Mouse (Mus musculus) embryo, embryonic 10.5 days (tissue): ENCODE measurements around the gene Cfap221.
A peak's percentile ranks its signal among the peaks of the same experiment; 100 is the strongest.

Experiments used
- DNase-seq: peaks from one replicate; pipeline ENCODE4 v3.0.0-alpha.2; 2015; ENCODE audit warnings: low spot score

Gene Cfap221

DNA sequence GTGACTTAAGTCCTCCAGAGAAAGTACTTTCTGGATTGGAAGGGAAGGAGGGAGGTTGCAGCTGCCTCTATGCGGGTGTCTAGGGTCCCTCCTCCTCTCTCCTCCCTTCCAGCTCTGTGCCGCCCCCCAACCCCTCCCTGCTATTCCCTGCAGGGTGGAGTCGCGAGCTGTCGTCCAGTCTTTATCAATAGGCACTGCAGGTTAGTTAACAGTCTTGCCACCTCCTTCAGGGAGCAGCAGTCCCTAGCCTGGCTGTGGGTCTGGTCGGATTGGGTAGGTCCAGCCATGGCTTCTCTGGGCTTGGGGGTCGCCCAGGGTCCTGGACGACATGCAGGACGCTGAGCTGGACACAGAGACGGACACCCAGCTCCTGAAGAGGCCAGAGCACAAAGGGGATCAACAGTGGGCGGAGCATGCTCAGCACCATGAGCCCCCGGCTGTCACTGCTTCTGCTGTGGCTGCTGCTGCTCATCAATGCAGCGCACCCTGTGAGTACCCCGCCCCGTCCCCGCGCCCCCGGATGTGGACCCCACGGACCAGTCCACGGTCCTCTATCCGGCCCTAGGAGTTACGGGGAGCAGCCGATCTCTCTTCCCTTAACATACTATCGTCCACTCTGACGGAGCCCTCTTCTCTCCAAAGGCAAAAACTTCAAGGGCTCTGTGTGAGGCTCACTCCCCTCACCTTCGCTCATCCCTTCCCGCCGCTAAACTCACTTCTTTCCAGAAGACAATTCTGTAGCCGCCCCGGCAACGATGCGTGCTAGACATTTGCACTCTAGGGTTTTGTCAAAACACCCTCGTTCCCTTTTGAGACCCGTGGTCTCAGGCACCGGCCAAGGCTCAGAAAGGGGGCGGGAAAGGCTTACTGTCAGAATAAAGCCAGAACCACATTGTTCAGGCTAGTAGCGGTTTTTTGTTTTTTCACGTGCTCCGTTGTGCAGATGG, 10.1 kb upstream of the Cfap221 start, which contains the start of gene Sctr:
Sctr (plus strand) TSS at position 51 of the 947 bp plus-strand sequence.
- peak; percentile 66 for DNase-seq

DNA sequence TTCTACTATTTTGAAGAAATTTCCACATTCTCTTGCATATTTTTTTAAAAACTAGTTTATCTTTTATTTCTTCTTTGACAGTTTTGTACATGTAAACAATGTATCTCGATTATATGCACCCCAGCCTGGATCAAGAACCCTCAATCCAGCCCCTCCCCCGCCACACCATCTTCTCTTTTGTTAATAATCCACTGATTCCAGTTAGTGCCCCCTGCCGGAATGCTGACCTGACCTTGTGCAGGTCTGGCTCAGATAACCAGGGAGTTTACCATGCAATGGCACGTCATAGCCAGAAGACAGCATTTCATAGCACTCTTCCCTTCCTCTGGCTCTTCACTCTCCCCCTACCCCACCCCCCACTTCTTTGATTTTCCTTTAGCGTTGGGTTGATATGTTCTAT, 610 bp upstream of the Cfap221 start:
- peak; percentile 60 for DNase-seq

DNA sequence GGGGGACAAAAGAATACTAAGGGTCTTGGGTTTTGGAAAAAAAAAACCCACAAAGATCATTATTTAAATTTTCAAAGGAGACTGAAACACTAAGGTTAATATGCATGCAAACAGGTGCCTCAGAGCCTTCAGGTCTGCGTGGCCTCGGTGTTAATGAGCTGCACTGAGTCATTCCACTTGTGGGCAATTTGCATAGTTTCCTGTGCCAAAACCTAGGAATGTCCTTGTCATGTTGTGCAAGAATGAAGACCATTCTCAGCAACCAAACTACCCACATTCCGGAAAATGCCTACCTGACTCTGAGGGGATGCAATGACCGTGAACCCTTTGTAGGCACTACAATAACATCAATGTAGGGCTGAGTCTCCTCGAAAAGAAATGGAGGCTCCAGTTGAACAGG, 10.5 kb downstream of the Cfap221 start:
- DNase-seq = no peak

DNA sequence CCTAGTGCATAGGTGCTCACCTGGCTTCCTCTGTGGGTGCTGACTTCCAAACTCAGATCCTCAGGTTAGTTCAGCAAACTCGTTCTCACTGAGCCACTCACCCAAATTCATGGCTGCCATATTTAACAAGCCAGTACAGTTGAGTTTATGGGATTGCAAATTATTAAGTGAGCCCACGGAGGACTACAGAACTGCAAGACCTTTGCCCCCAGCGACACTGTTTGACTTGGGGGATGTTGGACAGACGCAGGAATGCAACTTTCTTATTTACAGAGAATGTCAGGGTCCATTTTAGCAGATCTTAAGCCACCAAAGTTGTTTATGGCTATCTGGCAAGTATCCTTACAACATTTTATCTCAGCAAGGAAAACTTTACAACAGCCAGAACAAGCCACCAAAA, 21.9 kb downstream of the Cfap221 start:
- DNase-seq = no peak

DNA sequence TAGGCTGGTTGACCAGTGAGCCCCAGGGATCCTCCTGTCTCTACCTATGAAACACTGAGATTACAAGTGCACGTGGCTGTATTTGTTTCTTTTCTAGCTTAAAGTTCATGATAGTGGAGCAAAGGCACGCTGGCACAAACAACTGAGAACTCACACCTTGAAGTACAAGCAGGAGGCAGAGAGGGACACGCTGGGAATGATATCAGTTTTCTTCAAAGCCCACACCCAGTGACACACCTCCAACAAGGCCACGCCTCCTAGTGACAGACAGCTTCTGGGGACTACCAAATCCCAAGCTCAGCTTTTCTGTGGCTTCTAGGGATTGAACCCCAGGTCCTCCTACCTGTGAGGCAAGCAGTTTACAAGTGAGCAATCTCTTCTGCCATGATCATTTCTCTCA, 23.9 kb downstream of the Cfap221 start:
- DNase-seq = no peak

DNA sequence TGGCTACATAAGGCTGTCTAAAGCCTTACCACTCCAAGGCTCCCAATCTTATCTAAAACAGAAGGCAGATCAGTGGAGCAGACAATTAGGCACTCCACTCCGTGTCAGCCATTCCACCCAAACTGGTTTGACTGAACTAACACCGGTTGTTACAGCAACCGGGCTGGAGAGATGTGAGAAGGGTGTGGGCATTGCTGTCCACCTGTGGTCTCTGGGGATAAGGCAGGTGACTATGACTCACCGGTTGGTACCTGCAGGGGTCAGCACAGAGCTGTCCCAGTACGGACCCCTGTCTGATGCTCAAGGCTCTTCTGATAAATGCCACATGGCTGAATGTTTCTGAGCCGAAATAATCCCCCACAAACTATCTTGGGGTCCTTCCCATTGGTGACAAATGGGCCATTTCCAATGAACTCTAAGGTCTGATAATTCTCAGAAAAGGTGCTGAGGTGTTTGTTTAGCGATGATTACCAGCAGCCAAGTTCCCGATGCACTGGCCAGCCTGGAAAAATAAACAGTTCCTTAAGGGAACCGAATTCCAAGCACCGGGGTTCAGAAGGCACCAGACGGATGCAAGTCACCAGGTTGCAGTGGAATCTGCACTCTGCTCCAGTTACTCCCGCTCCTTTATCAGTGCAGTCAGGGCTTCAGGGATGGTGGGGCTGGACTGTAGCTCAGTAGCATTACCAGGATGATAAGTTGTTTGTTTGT, 31.1 kb downstream of the Cfap221 start:
- peak; percentile 6 for DNase-seq

DNA sequence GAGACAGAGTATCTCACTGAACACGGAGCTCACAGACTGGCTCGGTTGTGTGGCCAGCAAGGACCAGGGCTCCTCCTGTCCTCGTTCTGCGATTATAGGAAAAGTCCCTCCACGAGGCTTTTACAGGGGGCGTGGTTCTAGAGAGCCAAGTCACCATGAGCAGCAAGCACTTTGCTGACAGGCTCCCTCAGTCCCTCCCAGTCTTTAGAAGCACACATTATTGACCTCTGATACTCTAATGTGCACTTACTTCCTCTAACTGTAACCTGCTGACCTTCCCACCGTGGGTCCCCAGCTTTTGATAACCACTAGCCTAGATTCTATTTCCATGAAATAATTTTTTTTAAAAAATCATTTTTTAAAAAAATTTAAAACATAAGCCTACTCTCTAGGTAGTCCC, 37.1 kb downstream of the Cfap221 start:
- no peak for DNase-seq

DNA sequence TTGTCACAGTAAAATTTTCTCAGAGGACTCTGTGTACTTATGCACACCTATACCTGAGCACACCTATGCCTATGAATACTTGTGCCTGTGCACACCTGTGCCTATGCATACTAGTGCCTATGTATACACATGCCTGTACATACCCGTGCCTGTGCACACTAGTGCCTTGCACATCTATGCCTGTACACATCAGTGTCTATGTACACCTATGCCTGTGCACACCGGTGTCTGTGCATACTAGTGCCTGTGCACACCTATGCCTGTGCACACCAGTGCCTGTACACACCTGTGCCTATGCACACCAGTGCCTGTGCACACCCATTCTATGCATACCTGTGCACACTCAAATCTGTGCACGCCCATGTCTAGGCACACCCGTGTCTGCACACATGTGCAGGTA, 37.6 kb downstream of the Cfap221 start:
- DNase-seq = no peak

DNA sequence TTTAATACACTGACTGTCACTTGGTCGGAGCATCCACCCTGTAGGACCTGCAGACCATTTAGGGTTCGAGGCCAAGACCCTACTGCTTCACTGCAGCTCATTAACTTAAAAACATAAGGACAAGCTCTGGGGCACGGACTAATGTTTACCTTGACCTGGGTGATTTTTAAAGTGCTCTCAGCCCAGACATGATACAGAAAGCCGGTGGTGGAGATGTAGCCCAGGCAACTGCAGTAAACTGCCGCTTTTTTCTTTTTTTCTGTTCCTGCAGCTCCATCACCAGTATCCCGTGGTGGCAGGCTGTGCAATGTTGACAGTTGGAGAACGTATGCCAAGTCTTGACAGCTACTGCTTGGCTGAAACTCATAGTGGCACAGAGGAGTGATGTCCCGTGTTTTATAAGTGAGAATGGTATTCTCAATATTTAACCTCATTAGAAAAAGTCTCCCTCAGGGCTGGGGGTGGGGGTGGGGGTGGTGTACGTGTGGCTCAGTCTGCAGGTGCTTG, 39.3 kb downstream of the Cfap221 start:
- no peak for DNase-seq

DNA sequence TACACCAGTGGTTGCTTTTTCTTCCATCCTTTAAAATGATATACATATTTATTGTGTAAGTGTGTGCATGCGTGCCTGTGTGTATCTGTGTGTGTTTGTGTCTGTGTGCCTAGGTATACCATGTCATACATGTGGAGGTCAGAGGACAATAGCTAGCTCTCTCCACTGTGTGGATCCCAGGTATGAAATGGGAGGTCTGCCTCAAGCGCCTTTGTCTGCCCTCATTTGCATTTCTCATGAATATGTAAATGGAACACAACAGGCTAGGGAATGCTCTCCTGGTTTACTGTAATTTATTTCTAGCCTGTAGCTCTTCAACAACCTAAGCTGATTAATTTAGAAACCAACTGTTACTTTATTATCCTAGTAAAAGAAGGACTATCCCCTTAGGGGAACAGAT, 42.4 kb downstream of the Cfap221 start:
- no peak for DNase-seq

DNA sequence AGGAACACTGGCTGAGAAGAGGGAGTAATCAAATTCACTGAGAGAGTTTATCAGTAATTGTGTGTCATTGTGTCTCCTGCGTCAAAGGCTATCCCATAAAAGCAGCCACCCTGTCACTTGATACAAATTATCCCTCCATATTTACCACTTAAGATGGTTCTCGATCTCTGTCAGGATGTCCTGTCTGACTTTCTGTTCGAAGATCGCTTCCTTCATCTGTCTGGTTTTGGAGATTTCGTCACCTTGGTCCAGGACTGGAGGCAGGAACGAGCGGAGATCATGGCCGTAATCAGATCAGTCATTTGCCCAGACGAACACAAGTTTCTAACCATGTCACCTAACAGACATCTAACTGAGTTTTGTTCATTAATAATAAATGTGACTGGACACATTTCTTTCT, 43.6 kb downstream of the Cfap221 start:
- no peak for DNase-seq

DNA sequence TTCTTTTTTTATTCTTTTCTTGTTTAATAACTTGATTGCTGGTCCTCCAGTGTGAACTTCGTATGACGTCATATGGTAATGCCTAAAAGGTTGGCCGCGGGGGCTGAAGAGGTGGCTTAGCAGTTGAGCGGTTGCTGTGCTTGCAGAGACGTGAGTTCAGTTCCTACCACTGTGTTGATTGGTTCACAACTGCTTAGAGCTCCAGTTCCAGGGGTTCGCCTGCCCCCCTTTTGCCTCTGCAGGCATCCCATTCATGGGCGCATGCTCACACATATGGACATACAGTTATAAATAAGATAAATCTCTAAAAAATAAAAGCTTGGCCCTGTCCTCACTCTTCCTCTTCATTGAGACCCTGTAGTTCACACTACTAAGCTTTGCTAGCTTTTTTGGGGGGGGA, 46.9 kb downstream of the Cfap221 start:
- no peak for DNase-seq

DNA sequence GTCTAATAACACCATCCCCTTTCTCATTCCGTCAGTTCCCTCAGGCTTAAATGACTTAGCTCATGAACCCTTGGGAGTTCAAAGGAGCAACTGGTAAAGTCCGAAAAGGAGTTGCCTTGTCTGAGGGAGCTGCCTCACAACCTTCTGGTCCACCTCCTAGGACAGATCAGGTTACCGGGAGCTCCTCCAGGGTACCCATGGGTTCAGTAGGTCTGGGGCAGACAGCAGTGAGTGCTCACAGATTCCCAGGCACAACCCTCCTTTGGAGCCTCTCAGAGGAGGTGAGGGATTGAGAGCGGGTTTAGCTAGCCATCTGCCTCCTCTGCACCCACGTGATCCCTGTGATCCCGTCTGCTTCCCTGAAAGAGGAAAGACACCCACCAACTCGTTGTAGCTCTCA, 60.2 kb downstream of the Cfap221 start:
- no peak for DNase-seq

DNA sequence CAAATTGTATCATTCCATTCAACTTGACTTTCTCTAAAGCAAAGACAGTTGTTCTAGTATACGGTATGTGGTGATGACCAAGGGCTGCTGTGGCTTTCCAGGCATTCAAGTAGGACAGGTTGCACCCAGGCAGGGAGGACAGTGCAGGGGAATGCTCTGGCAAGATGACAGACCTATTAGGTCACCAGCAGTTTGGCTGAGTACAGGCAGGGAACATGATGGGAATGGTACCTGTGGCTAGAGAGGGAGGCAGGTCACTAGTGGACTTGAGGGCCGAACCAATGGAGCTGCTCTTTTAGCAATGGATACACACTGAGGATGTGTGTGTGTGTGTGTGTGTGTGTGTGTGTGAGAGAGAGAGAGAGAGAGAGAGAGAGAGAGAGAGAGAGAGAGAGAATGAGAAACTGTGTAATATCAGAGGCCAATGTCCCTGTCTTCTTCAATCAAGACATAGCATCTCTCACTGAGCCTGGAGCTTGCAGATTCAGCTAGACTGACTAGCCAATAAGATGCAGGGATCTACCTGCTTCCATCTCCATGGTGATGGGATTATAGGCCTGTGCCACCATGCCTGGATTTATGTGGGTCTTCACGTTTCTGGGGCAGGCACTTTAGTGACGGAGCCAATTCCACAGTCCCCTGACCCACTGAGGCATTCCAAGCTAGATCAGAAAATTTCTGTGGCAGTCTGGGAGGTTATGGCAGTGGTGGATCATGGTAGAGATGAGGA, 65.4 kb downstream of the Cfap221 start:
- DNase-seq = no peak

DNA sequence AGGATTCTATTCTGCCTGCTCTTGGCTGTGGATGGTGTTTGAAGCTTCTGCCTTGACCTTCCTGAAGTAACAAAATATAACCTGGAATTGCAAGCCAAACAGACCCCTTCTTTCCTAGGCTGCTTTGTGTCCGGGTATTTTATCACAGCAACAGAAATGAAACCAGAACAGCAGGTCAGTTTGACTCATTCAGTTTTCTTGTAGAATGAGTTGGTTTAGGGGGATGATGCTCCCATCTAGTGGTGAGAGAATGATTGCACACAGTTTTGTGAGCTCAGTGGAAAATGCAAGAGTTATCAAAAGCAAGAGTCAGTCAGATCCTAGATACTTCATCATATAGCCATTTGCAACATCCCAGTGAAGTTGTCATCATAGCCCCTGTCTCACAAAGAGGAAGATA, 67.3 kb downstream of the Cfap221 start:
- peak; percentile 47 for DNase-seq

DNA sequence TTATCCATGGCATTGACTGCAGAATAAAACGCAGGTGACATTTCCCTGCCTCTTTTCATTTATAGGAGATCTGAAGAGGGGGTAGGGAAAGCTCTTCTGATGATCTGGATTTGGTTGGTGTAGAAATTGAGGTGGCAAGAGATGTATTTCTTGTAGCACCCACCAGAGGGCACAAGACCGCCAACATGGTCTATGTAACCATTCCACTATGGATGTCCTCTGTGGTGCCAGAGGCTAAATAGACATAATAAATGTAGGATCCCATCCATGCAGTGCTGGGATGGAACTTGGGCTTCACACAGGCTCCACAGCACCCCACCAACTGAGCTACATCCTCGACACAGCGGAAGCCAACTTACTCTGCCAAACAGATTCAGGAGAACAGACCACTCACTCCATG, 77.7 kb downstream of the Cfap221 start:
- DNase-seq = peak; percentile 50

DNA sequence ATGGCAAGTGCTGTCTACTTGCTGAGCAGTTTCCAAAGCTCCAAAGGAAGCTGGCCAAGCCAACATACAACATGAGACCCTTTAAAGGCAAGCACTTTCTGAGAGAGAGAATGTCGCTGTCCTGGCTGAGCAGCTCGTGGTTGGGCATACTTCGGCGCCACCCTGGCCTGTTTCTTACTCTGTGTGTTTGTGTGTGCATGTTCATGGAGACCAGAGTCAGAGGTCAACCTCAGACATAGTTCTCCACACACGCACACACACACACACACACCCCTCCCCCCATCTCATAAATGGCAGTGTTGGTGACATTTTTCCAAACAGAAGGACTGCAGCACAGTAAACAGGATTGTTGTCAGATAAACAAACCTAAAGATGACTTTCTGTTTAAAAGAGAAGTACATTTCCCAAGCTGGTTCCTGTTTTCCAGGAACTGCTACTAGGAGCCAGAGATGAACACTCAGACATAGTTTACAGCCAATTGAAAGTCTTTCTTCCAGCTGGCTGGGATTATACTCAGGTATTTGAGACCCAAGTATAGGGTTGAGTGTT, 80.1 kb downstream of the Cfap221 start:
- DNase-seq = no peak

DNA sequence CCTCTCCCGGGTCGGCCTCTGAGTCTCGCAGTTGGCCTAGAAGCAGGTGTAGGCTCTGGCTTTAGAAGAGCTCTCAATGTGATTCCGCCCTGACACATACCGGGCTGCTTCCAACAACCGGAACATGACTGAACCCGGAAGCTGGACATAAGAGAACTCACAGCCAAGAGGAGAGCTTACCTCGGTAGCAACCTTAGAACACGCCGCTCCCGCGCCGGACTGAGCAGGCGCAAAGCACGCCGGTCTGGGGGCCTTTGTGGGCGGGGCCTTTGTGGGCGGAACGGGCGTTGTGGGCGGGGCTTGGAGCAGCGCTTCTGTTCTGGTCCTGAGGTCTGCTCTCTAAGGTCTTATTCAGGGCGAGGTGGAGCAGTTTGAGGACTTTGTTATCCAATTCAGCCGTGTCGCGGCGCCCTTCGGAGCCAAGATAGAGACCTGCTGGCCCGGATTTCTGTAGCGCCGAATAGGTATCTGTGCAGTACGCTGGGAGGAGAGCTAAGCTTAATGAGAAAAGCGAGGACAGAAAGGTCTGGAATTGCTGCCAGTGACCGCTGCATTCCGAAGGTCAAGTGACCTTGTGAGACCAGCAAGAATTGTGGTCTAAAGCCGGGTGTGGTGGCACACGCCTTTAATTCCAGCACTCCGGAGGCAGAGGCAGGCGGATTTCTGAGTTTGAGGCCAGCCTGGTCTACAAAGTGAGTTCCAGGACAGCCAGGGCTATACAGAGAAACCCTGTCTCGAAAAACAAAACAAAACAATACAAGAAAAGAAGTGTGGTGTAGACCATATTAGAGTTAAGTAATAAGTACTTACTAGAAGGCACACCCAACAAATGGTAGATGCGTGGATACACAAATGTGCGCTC, 83.8 kb downstream of the Cfap221 start, which contains the start of gene Tmem177:
Tmem177 (minus strand) TSS at position 256 of the 862 bp plus-strand sequence.
- peak; percentile 97 for DNase-seq

DNA sequence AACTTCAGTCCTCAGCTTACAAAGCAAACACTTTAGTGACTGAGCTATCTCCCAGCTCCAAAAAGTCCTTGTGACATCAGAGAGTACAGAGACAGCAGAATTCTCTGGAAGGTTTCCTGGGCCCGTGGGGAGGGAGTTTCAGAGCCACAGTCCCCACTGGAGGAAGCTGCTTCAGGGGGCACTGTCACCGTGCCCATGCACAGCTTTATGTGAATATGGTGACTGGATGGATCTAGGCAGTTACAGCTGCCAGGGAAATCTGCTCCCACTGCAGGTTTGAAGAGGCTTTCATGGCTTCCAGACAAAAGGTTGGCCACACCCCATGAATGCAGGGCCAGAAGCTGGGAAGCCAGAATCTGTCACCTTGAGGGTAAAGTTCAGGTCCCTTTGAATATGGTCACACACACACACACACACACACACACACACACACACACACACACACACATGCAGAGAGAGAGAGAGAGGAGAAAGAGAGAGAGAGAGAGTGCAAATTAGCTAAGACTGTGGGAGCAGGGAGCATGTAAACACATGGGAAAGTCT, 89.8 kb downstream of the Cfap221 start:
- DNase-seq = no peak

DNA sequence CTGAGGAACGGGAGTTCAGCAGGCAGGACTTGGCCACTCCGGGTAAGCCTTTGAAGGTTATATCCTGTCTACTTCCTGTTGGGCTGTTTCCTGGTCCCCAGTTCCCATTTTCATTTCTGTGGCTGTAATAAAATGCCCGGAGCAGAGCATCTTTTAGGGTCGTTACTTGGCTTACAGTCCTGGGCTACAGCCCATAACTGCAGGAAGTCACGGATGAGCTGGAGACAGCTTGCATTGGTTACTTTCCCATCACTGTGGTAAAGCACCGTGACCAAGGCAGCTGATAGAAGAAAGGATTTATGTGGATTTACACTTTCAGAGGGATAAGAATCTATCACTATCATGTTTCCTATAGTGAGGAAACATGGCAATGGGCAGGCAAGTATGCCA, 93.8 kb downstream of the Cfap221 start:
- no peak for DNase-seq
